Mouse (Mus musculus) hindbrain, embryonic 11.5 days (tissue): Measurements from ENCODE around the gene Ank3. TPM values are rescaled to one million over a fixed set of nuclear protein-coding genes. Genes with fewer than 3 reads are reported as not detected.
A peak's percentile ranks its signal among the peaks of the same experiment; 100 is the strongest.

Experiments
- ATAC-seq: fragments of 200-750 bp; cut with Nextera tagmentation; 2 replicates; pipeline ENCODE4 v1.8.0; 2017; ENCODE audit warnings: mild to moderate bottlenecking, moderate TSS enrichment, moderate library complexity; ENCODE audit not compliant: low FRiP score
- DNase-seq: peaks from one replicate; pipeline ENCODE4 v3.0.0-alpha.2; 2015; ENCODE audit warnings: low spot score
- H3K27ac ChIP-seq: fragments of 300-500 bp; sonication (generic); 2 replicates; pipeline ENCODE4 v1.5.1; 2014; ENCODE audit warnings: mild to moderate bottlenecking, low read depth, low read length
- H3K27me3 ChIP-seq: fragments of 300-500 bp; sonication (generic); 2 replicates; pipeline ENCODE4 v1.6.1; 2014; ENCODE audit warnings: mild to moderate bottlenecking, low read length, moderate library complexity, mixed read lengths; ENCODE audit not compliant: control insufficient read depth, insufficient read depth
- H3K36me3 ChIP-seq: fragments of 300-500 bp; sonication (generic); 2 replicates; pipeline ENCODE4 v1.6.1; 2014; ENCODE audit warnings: mild to moderate bottlenecking, low read length, moderate library complexity, mixed read lengths; ENCODE audit not compliant: control insufficient read depth, insufficient read depth
- H3K4me1 ChIP-seq: fragments of 300-500 bp; sonication (generic); replicated peaks from 2 replicates; pipeline ENCODE4 v1.6.1; 2014; ENCODE audit warnings: low read length, mixed read lengths; ENCODE audit not compliant: control insufficient read depth, insufficient read depth
- H3K4me2 ChIP-seq: fragments of 300-500 bp; sonication (generic); replicated peaks from 2 replicates; pipeline ENCODE4 v1.6.1; 2014; ENCODE audit warnings: mild to moderate bottlenecking, low read depth, low read length
- H3K4me3 ChIP-seq: fragments of 300-500 bp; sonication (generic); 2 replicates; pipeline ENCODE4 v1.5.1; 2014; ENCODE audit warnings: low read depth, low read length
- H3K9ac ChIP-seq: fragments of 300-500 bp; sonication (generic); 2 replicates; pipeline ENCODE4 v1.6.1; 2014; ENCODE audit warnings: low read depth, low read length
- H3K9me3 ChIP-seq: fragments of 300-500 bp; sonication (generic); 2 replicates; pipeline ENCODE4 v1.6.1; 2016; ENCODE audit warnings: low read length; ENCODE audit not compliant: control insufficient read depth
- WGBS: fragments of 180-500 bp; shearing (Covaris S2); extraction: QIAGEN DNeasy Blood & Tissue Kit; methylation state at CpG from one replicate; pipeline ENCODE4 v1.1.7; 2014; 5-methylcytosine and 5-hydroxymethylcytosine counted together
- polyA plus RNA-seq: library from polyadenylated mRNA; unstranded; fragments of >200 nt; fragmentation: Nextera tagmentation; extraction: Ambion mirVana; gene quantifications from 2 replicates; pipeline ENCODE4 v1.2.1, GENCODE M21; 2014

Gene Ank3
- polyA plus RNA-seq, 1 experiment from 2014 or later = 97.7 TPM

DNA sequence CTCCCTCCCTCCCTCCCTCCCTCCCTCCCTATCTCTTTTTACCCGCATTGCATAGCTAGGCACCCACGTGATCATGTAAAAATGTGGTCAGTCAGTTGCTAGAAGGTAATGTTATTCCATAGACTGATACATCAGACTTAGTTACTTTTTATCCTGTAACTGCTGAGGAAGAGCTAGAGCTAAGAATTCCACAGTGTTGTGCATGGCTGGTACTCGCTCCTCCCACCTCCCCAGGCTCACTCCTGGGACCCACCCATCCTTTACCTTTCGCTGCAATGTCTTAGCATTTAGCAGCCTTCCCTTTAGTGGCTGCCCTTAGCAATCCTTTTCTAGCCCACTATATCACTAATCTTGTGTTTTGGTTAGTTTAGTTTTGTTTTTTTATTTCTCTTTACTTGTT, 569.4 kb downstream of the Ank3 start:
- WGBS = 85% methylated on average over 3 of the region's 4 CpGs

DNA sequence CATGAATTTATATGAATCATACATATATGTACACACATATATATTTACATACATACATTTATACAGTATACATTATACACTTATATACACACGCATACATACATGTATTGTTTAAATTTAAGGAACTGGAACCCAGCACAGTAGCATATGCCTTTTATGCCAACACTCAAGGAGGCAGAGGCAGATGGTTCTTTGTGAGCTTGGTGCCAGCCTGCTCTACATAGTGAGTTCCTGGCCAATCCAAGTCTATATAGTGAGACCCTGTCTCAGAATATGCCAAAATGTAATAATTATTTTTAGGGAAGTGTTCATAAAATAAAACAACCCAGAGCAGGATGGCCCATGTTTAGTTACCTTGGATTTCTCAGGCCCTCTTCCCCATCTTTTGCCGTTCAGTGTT, 581.1 kb downstream of the Ank3 start:
- Histone ChIP-seq H3K27me3 (no peaks in the 10 kb centered on the region), H3K4me2 (no peak overlapping the region), H3K27ac (no peak overlapping the region), H3K9ac (no peak overlapping the region), H3K4me1 (no peaks in the 10 kb centered on the region), H3K36me3 (peaks cover 4% of the 10 kb centered on the region), H3K9me3 (no peaks in the 10 kb centered on the region), H3K4me3 (no peak overlapping the region)
- 96% methylated on average over 2 of the region's 2 CpGs for WGBS
- no peak for ATAC-seq
- DNase-seq = no peak

More for the DNA sequence above, 569.4 kb downstream of the Ank3 start:
- no peak overlapping the region for H3K9ac ChIP-seq
- ATAC-seq = no peak
- no peaks in the 10 kb centered on the region for H3K9me3 ChIP-seq
- no peaks in the 10 kb centered on the region for H3K36me3 ChIP-seq
- H3K4me2 ChIP-seq = no peak overlapping the region
- no peaks in the 10 kb centered on the region for H3K27me3 ChIP-seq
- H3K27ac ChIP-seq = no peak overlapping the region
- H3K4me3 ChIP-seq = no peak overlapping the region
- H3K4me1 ChIP-seq = no peaks in the 10 kb centered on the region
- no peak for DNase-seq

DNA sequence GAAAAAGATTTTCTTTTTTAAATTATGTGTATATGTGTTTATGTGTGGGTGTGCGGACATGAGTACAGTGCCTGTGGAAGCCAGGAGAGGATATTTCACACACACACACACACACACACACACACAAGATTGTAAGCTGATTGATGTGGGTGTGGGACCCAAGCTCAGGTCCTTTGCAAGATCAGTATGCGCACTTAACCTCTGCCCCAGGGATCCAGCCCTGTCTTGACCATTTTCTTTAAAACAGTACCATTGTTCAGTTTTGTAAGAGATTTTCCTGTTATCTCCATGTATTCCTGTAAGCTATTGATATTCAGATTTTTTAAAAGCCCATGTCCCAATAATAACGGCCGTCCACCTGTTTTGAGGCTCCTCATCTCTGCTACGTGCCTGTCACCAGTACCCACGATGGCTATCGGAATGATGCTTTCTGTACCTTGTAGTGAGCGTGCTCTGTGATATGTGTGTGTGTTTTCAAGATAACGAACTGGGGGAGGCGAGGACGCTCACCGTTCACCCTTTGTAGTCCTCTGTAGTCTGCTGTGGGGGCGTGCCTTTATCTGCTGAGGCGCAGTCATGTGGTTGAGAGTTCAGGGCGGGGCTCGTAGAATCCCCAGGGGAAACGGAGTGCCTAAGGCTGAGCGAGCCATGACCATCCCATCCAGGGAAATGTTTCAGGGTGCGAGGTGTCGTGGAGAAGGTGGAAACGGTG, 583.0 kb downstream of the Ank3 start:
- Histone ChIP-seq H3K27me3 (no peaks in the 10 kb centered on the region), H3K4me2 (no peak overlapping the region), H3K4me1 (no peaks in the 10 kb centered on the region), H3K9me3 (no peaks in the 10 kb centered on the region), H3K27ac (no peak overlapping the region), H3K4me3 (no peak overlapping the region), H3K9ac (no peak overlapping the region), H3K36me3 (peaks cover 4% of the 10 kb centered on the region)
- no peak for DNase-seq
- WGBS = 87% methylated on average over 21 of the region's 21 CpGs
- no peak for ATAC-seq

DNA sequence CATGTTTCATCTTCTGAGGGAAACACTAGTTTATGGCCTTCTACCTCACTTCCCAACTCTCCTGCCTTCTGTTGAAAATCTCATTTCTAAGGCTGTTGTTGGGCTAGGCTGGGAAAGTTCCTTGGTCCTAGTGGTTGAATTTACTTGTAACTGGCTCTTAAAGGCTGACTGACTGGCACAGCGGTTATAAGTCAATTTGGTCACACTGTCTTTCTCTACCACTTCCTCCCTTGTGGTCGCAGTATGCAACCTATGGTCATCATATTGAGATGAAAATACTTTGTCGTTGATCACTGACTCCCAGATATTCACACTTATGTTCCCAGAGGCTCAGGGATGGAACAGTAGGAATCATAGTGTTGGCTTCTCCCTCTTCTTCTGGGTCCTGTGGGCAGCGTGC, 584.1 kb downstream of the Ank3 start:
- DNase-seq = no peak
- Histone ChIP-seq H3K4me2 (no peak overlapping the region), H3K4me1 (no peaks in the 10 kb centered on the region), H3K36me3 (peaks cover 6% of the 10 kb centered on the region), H3K27ac (no peak overlapping the region), H3K9ac (no peak overlapping the region), H3K27me3 (no peaks in the 10 kb centered on the region), H3K9me3 (no peaks in the 10 kb centered on the region), H3K4me3 (no peak overlapping the region)
- 85% methylated on average over 4 of the region's 4 CpGs for WGBS
- ATAC-seq = no peak

DNA sequence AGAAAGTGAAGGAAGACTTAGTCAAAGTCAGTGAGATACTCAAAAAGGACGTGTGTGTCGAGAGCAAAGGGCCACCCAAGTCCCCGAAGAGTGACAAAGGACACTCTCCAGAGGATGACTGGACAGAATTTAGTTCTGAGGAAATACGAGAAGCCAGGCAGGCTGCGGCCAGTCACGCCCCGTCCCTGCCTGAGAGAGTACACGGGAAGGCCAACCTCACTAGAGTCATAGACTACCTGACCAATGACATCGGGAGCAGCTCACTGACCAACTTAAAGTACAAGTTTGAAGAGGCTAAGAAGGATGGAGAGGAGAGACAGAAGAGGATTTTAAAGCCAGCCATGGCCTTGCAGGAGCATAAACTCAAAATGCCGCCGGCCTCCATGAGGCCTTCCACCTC, 588.9 kb downstream of the Ank3 start:
- H3K36me3 ChIP-seq = peaks cover 12% of the 10 kb centered on the region
- WGBS = 93% methylated on average over 11 of the region's 11 CpGs
- H3K4me3 ChIP-seq = no peak overlapping the region
- H3K27ac ChIP-seq = no peak overlapping the region
- DNase-seq (no peak), ATAC-seq (no peak)
- H3K9me3 ChIP-seq = no peaks in the 10 kb centered on the region; the same call in 1 of the 2 replicates
- H3K4me2 ChIP-seq = no peak overlapping the region
- H3K4me1 ChIP-seq = no peaks in the 10 kb centered on the region
- no peaks in the 10 kb centered on the region for H3K27me3 ChIP-seq
- H3K9ac ChIP-seq = no peak overlapping the region

DNA sequence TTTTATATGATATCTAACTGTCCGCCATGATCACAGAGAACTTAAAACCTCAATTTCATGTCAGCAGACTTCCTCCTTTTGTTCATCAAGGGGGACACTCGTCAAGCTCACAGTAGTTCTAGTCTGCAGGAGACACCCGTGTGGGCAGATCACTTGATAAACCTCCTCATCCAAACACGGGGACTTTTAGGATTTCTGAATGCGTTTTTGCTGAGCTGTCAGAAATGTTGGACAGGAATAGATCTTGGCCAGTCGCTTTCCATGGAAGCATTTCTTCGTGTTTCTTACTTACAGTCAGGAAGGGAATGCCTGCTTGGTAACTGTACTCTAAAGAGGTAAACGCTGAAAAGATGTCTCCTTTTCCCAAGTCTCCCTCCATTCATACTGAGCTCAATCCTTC, 598.5 kb downstream of the Ank3 start:
- H3K4me1 ChIP-seq = no peaks in the 10 kb centered on the region
- ATAC-seq = no peak
- H3K4me3 ChIP-seq = no peak overlapping the region
- DNase-seq = no peak
- H3K36me3 ChIP-seq = peaks cover 7% of the 10 kb centered on the region; the same call in 1 of the 2 replicates
- H3K27ac ChIP-seq = no peak overlapping the region
- no peaks in the 10 kb centered on the region for H3K27me3 ChIP-seq
- no peaks in the 10 kb centered on the region for H3K9me3 ChIP-seq
- H3K9ac ChIP-seq = no peak overlapping the region
- H3K4me2 ChIP-seq = no peak overlapping the region
- WGBS = 87% methylated on average over 8 of the region's 8 CpGs

DNA sequence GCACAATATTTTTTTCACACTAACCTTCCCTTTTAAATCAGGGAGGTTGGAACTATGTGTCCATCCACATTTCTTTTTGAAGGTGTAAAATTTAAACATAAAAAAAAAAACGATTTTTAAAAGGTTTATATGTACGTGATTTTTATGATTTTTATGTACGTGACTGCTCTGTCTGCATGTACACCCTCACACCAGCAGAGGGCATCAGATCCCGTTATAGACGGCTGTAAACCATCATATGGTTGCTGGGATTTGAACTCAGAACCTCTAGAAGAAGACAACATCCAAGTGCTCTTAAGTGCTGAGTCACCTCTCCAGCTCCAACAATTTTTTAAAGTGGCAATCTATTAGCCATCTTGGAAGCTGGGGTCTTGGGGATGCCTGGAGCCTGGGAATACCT, 605.5 kb downstream of the Ank3 start:
- 92% methylated on average over 5 of the region's 5 CpGs for WGBS
- H3K9me3 ChIP-seq = no peaks in the 10 kb centered on the region
- H3K4me2 ChIP-seq = no peak overlapping the region
- peaks cover 2% of the 10 kb centered on the region; the same call in 1 of the 2 replicates for H3K36me3 ChIP-seq
- no peak overlapping the region for H3K9ac ChIP-seq
- H3K27ac ChIP-seq = no peak overlapping the region
- DNase-seq (peak; percentile 10), ATAC-seq (no peak)
- no peak overlapping the region for H3K4me3 ChIP-seq
- no peaks in the 10 kb centered on the region for H3K27me3 ChIP-seq
- H3K4me1 ChIP-seq = no peaks in the 10 kb centered on the region

DNA sequence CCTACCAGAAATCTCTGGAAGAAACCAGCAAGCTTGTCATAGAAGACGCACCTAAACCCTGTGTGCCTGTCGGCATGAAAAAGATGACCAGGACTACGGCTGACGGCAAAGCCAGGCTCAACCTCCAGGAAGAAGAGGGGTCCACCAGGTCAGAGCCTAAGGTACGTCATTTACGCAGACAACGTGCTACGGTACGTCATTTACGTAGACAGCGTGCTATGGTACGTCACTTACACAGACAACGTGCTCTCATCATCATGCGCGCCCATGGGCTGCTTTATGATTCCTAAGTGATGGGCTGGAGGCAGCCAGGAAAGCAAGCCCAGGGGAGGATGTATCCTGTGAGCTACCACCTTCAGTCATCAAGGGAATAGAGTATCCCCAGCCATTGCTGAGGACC, 606.3 kb downstream of the Ank3 start:
- H3K4me1 ChIP-seq = no peaks in the 10 kb centered on the region
- no peaks in the 10 kb centered on the region for H3K9me3 ChIP-seq
- H3K4me2 ChIP-seq = no peak overlapping the region
- H3K27me3 ChIP-seq = no peaks in the 10 kb centered on the region
- H3K4me3 ChIP-seq = no peak overlapping the region
- no peak for ATAC-seq
- 98% methylated on average over 15 of the region's 15 CpGs for WGBS
- H3K9ac ChIP-seq = no peak overlapping the region
- no peak for DNase-seq
- peaks cover 2% of the 10 kb centered on the region; the same call in 1 of the 2 replicates for H3K36me3 ChIP-seq
- no peak overlapping the region for H3K27ac ChIP-seq

DNA sequence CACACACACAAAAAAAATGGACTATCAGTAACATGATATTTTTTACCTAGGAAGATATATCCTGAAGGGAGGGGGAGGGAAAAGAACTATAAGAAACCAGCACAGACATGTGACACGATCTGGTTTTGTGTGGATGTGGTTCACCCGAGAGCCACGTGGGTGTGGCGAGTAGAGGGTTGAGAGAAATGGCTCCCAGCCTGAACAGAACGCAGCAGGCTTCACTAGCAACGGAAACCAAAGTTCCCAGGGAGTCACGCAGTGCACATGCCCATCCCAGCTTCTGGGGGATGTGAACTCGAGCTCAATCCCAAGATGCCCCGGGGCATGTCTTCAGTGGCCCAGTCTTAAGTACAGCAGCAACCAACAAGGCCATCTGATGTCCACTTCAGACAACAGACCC, 607.8 kb downstream of the Ank3 start:
- ATAC-seq = no peak
- Histone ChIP-seq H3K4me1 (no peaks in the 10 kb centered on the region), H3K4me3 (no peak overlapping the region), H3K9me3 (no peaks in the 10 kb centered on the region), H3K36me3 (peaks cover 2% of the 10 kb centered on the region; the same call in 1 of the 2 replicates), H3K27me3 (no peaks in the 10 kb centered on the region), H3K4me2 (no peak overlapping the region), H3K27ac (no peak overlapping the region), H3K9ac (no peak overlapping the region)
- 74% methylated on average over 9 of the region's 9 CpGs for WGBS
- no peak for DNase-seq
